Mouse (Mus musculus): Measurements from ENCODE around the gene Astn1. TPM values are rescaled to one million over a fixed set of nuclear protein-coding genes. Genes with fewer than 3 reads are reported as not detected.

Astn1 gene
- polyA plus RNA-seq, 1 experiment from 2014 or later: 1.0 TPM

GRCm38 (mm10) chr1:158553341-158553740 is 191.3 kb downstream of the Astn1 start:
- Histone ChIP-seq H3K9me3 (ENCODE audit: control insufficient read depth, low read length) (no peaks in the 10 kb centered on the region), H3K36me3 (ENCODE audit: control insufficient read depth, insufficient read depth, low read length) (no peaks in the 10 kb centered on the region), H3K4me3 (ENCODE audit: control insufficient read depth in 1 of 2, insufficient read depth in 1 of 2, low read depth in 1 of 2, low read length in 2 of 2) (no peak overlapping the region), H3K27ac (replicated peaks in 1 of 2; ENCODE audit: control insufficient read depth in 1 of 2, insufficient read depth in 1 of 2, low read depth in 2 of 2, low read length in 2 of 2) (no peak overlapping the region), H3K4me2 (ENCODE audit: low read length) (peak overlapping the region; percentile 51), H3K27me3 (ENCODE audit: control insufficient read depth, insufficient read depth, low read length) (no peaks in the 10 kb centered on the region), H3K4me1 (ENCODE audit: control insufficient read depth in 2 of 2, insufficient read depth in 2 of 2, low read length in 2 of 2) (peaks cover 0 to 3% of the 10 kb centered on the region in 2 experiments; a peak in 1 of 4 replicates), H3K9ac (ENCODE audit: low read length) (no peak overlapping the region)
- 67% methylated on average over 6 of the region's 6 CpGs for WGBS
- ATAC-seq (ENCODE audit: insufficient number of reproducible peaks, insufficient read depth, low FRiP score, low read depth): no peak

DNA sequence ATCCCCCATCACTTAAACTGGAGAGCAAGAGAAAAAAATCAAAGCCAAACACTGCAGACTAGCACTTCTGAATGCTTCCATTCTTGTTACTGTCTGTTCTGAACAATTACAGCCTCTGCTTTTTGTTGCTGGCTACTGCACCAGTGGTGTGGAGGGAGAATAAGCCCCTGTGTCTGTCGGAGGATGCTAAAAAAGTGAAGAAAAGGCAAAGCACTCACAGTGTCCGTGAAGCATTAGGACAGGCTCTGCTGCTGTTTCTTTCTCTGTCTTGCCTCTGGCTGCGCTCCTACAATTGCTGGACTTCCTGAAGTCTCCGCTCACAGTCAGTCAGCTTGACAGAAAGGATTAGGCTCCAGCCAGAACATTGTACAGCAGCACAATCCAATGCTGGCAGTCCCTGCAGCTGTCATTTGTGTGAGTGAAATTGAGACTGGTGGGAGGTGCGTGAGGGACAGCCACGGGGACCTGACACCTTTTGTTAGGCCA is 192.0 kb downstream of the Astn1 start:
- 5% methylated on average over 6 of the region's 6 CpGs for WGBS
- Histone ChIP-seq H3K4me2 (ENCODE audit: low read length) (peak overlapping the region; percentile 51), H3K4me3 (ENCODE audit: control insufficient read depth in 1 of 2, insufficient read depth in 1 of 2, low read depth in 1 of 2, low read length in 2 of 2) (peak overlapping the region; percentile 10 to 23; a peak in 2 of 4 replicates), H3K9me3 (ENCODE audit: control insufficient read depth, low read length) (no peaks in the 10 kb centered on the region), H3K27me3 (ENCODE audit: control insufficient read depth, insufficient read depth, low read length) (no peaks in the 10 kb centered on the region), H3K36me3 (ENCODE audit: control insufficient read depth, insufficient read depth, low read length) (no peaks in the 10 kb centered on the region), H3K4me1 (ENCODE audit: control insufficient read depth in 2 of 2, insufficient read depth in 2 of 2, low read length in 2 of 2) (peaks cover 0 to 3% of the 10 kb centered on the region in 2 experiments; a peak in 1 of 4 replicates), H3K9ac (ENCODE audit: low read length) (peak overlapping the region; percentile 35; the same call in 1 of the 2 replicates), H3K27ac (replicated peaks in 1 of 2; ENCODE audit: control insufficient read depth in 1 of 2, insufficient read depth in 1 of 2, low read depth in 2 of 2, low read length in 2 of 2) (peak overlapping the region; percentile 65 to 78)
- 0 out of 2 replicates have a peak, but pooled peaks have one; percentile 13 for ATAC-seq (ENCODE audit: insufficient number of reproducible peaks, insufficient read depth, low FRiP score, low read depth)

- no peak for ATAC-seq (ENCODE audit: insufficient number of reproducible peaks, insufficient read depth, low FRiP score, low read depth)
- H3K4me1 ChIP-seq (ENCODE audit: control insufficient read depth in 2 of 2, insufficient read depth in 2 of 2, low read length in 2 of 2): no peaks in the 10 kb centered on the region
- no peak overlapping the region for H3K9ac ChIP-seq (ENCODE audit: low read length)
- no peak overlapping the region for H3K4me2 ChIP-seq (ENCODE audit: low read length)
- no peak overlapping the region for H3K4me3 ChIP-seq (ENCODE audit: control insufficient read depth in 1 of 2, insufficient read depth in 1 of 2, low read depth in 1 of 2, low read length in 2 of 2)
- 81% methylated on average over 5 of the region's 5 CpGs for WGBS
- H3K9me3 ChIP-seq (ENCODE audit: control insufficient read depth, low read length): no peaks in the 10 kb centered on the region
- H3K27me3 ChIP-seq (ENCODE audit: control insufficient read depth, insufficient read depth, low read length): no peaks in the 10 kb centered on the region
- H3K36me3 ChIP-seq (ENCODE audit: control insufficient read depth, insufficient read depth, low read length): no peaks in the 10 kb centered on the region
- H3K27ac ChIP-seq (replicated peaks in 1 of 2; ENCODE audit: control insufficient read depth in 1 of 2, insufficient read depth in 1 of 2, low read depth in 2 of 2, low read length in 2 of 2): no peak overlapping the region
Observed at GRCm38 (mm10) chr1:158573168-158573567, 211.1 kb downstream of the Astn1 start.

DNA sequence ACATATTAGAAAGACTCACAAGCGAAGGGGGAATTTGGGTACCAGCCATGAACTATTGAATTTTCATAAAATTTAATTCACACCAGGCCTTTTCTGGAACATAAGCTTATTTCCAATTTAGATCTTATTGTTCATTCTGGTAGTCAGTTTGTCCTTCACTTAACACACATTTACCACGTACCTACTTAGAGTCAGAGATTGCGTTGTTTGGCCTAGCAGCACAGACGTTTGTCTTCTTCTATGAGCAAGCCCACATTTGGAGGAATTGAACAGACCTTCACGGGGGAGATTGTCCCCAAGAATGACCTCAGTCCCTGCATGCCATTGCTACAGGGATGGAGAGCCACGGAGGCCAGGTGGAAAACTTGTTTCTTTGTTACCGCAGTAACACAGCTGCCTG is 211.5 kb downstream of the Astn1 start:
- Histone ChIP-seq H3K27ac (replicated peaks in 1 of 2; ENCODE audit: control insufficient read depth in 1 of 2, insufficient read depth in 1 of 2, low read depth in 2 of 2, low read length in 2 of 2) (no peak overlapping the region), H3K4me2 (ENCODE audit: low read length) (no peak overlapping the region), H3K4me3 (ENCODE audit: control insufficient read depth in 1 of 2, insufficient read depth in 1 of 2, low read depth in 1 of 2, low read length in 2 of 2) (no peak overlapping the region), H3K9ac (ENCODE audit: low read length) (no peak overlapping the region), H3K9me3 (ENCODE audit: control insufficient read depth, low read length) (no peaks in the 10 kb centered on the region), H3K4me1 (ENCODE audit: control insufficient read depth in 2 of 2, insufficient read depth in 2 of 2, low read length in 2 of 2) (no peaks in the 10 kb centered on the region), H3K36me3 (ENCODE audit: control insufficient read depth, insufficient read depth, low read length) (no peaks in the 10 kb centered on the region), H3K27me3 (ENCODE audit: control insufficient read depth, insufficient read depth, low read length) (no peaks in the 10 kb centered on the region)
- WGBS: 82% methylated on average over 7 of the region's 7 CpGs
- ATAC-seq (ENCODE audit: insufficient number of reproducible peaks, insufficient read depth, low FRiP score, low read depth): no peak

DNA sequence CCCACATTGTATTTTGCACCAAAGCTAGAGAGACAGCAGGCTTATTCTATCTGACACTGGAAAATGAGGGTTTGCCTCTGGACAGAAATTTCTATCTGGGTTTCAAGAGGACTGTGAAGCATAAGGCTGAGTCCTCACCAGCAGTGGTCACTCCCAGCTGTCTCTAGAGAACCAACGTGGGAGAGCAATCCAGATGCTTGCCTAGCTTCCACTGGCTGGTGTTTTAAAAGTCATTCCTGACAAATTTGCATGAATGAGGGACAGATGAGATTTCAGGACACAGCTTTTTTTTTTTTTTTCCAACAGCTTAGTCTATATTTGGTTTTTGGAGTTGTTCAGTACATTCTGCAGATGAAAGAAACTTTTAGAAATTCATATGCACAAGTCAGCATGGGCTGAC is 213.9 kb downstream of the Astn1 start:
- no peak overlapping the region for H3K4me3 ChIP-seq (ENCODE audit: control insufficient read depth in 1 of 2, insufficient read depth in 1 of 2, low read depth in 1 of 2, low read length in 2 of 2)
- H3K27ac ChIP-seq (replicated peaks in 1 of 2; ENCODE audit: control insufficient read depth in 1 of 2, insufficient read depth in 1 of 2, low read depth in 2 of 2, low read length in 2 of 2): no peak overlapping the region
- 43% methylated on average over 1 of the region's 1 CpGs for WGBS
- ATAC-seq (ENCODE audit: insufficient number of reproducible peaks, insufficient read depth, low FRiP score, low read depth): no peak
- no peaks in the 10 kb centered on the region for H3K36me3 ChIP-seq (ENCODE audit: control insufficient read depth, insufficient read depth, low read length)
- no peaks in the 10 kb centered on the region for H3K27me3 ChIP-seq (ENCODE audit: control insufficient read depth, insufficient read depth, low read length)
- H3K9ac ChIP-seq (ENCODE audit: low read length): no peak overlapping the region
- no peaks in the 10 kb centered on the region for H3K9me3 ChIP-seq (ENCODE audit: control insufficient read depth, low read length)
- no peak overlapping the region for H3K4me2 ChIP-seq (ENCODE audit: low read length)
- H3K4me1 ChIP-seq (ENCODE audit: control insufficient read depth in 2 of 2, insufficient read depth in 2 of 2, low read length in 2 of 2): no peaks in the 10 kb centered on the region

DNA sequence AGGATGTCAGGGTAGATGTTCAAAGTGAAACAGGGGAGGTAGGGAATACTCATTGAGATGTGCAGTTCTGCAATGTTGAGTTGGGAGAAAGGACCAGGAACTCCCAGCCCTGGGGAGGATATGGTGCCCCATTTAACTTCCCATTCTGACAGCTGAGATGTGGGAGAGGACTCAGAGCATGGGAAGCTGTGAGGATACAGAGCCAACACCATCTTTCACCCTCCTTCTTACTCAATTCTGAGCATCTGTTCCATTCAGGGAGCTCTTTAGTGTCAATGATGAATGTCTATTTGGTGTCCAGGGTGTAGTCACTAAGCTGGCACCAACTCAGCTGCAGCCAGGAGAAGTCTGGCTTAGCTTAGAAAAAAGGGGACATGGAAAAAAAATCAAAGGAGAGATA is 219.7 kb downstream of the Astn1 start:
- H3K9ac ChIP-seq (ENCODE audit: low read length): no peak overlapping the region
- H3K27ac ChIP-seq (replicated peaks in 1 of 2; ENCODE audit: control insufficient read depth in 1 of 2, insufficient read depth in 1 of 2, low read depth in 2 of 2, low read length in 2 of 2): no peak overlapping the region
- no peaks in the 10 kb centered on the region for H3K27me3 ChIP-seq (ENCODE audit: control insufficient read depth, insufficient read depth, low read length)
- no peaks in the 10 kb centered on the region for H3K36me3 ChIP-seq (ENCODE audit: control insufficient read depth, insufficient read depth, low read length)
- no peak for ATAC-seq (ENCODE audit: insufficient number of reproducible peaks, insufficient read depth, low FRiP score, low read depth)
- no peaks in the 10 kb centered on the region for H3K4me1 ChIP-seq (ENCODE audit: control insufficient read depth in 2 of 2, insufficient read depth in 2 of 2, low read length in 2 of 2)
- H3K4me2 ChIP-seq (ENCODE audit: low read length): no peak overlapping the region
- no peak overlapping the region for H3K4me3 ChIP-seq (ENCODE audit: control insufficient read depth in 1 of 2, insufficient read depth in 1 of 2, low read depth in 1 of 2, low read length in 2 of 2)
- no peaks in the 10 kb centered on the region for H3K9me3 ChIP-seq (ENCODE audit: control insufficient read depth, low read length)

DNA sequence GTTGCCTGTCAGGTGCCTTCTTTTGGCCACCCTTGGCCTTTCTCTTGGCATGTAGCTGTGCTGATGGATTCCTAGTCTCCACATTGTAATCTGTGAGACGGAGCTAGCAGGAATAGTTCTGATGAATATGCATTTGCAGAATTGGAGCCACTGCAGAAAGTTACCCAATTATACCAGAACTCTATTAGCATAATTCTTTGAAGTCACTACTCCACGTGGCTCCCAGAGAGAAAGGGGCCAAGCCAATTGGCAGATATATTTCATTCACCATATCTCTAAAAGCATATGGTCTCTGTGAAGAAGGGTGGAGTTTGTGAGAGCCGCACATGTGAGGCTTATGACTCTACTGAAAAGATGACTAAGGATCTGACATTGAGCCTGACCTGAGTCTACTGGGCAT is 226.8 kb downstream of the Astn1 start:
- no peaks in the 10 kb centered on the region for H3K4me1 ChIP-seq (ENCODE audit: control insufficient read depth in 2 of 2, insufficient read depth in 2 of 2, low read length in 2 of 2)
- H3K9me3 ChIP-seq (ENCODE audit: control insufficient read depth, low read length): no peaks in the 10 kb centered on the region
- no peak overlapping the region for H3K4me3 ChIP-seq (ENCODE audit: control insufficient read depth in 1 of 2, insufficient read depth in 1 of 2, low read depth in 1 of 2, low read length in 2 of 2)
- no peak for ATAC-seq (ENCODE audit: insufficient number of reproducible peaks, insufficient read depth, low FRiP score, low read depth)
- H3K27ac ChIP-seq (replicated peaks in 1 of 2; ENCODE audit: control insufficient read depth in 1 of 2, insufficient read depth in 1 of 2, low read depth in 2 of 2, low read length in 2 of 2): no peak overlapping the region
- 72% methylated on average over 3 of the region's 3 CpGs for WGBS
- no peaks in the 10 kb centered on the region for H3K27me3 ChIP-seq (ENCODE audit: control insufficient read depth, insufficient read depth, low read length)
- H3K4me2 ChIP-seq (ENCODE audit: low read length): no peak overlapping the region
- H3K36me3 ChIP-seq (ENCODE audit: control insufficient read depth, insufficient read depth, low read length): no peaks in the 10 kb centered on the region
- H3K9ac ChIP-seq (ENCODE audit: low read length): no peak overlapping the region

- no peak overlapping the region for H3K27ac ChIP-seq (replicated peaks in 1 of 2; ENCODE audit: control insufficient read depth in 1 of 2, insufficient read depth in 1 of 2, low read depth in 2 of 2, low read length in 2 of 2)
- H3K9me3 ChIP-seq (ENCODE audit: control insufficient read depth, low read length): no peaks in the 10 kb centered on the region
- H3K27me3 ChIP-seq (ENCODE audit: control insufficient read depth, insufficient read depth, low read length): no peaks in the 10 kb centered on the region
- no peak overlapping the region for H3K9ac ChIP-seq (ENCODE audit: low read length)
- H3K4me2 ChIP-seq (ENCODE audit: low read length): no peak overlapping the region
- H3K36me3 ChIP-seq (ENCODE audit: control insufficient read depth, insufficient read depth, low read length): no peaks in the 10 kb centered on the region
- 29% methylated on average over 16 of the region's 16 CpGs for WGBS
- ATAC-seq (ENCODE audit: insufficient number of reproducible peaks, insufficient read depth, low FRiP score, low read depth): no peak
- H3K4me1 ChIP-seq (ENCODE audit: control insufficient read depth in 2 of 2, insufficient read depth in 2 of 2, low read length in 2 of 2): no peaks in the 10 kb centered on the region
- no peak overlapping the region for H3K4me3 ChIP-seq (ENCODE audit: control insufficient read depth in 1 of 2, insufficient read depth in 1 of 2, low read depth in 1 of 2, low read length in 2 of 2)
Observed at GRCm38 (mm10) chr1:158596726-158597448, 234.8 kb downstream of the Astn1 start.

Measured in heart, embryonic 14.5 days (tissue).